In genomic region chr1:172455416-172455815, GRCm38 (mm10) we compare ENCODE assay signal across 12 mouse cellular contexts. TPM values are rescaled to one million over a fixed set of nuclear protein-coding genes. Genes with fewer than 3 reads are reported as not detected.
DNase-seq lines count a peak whose midpoint lies in the region; ATAC-seq and TF ChIP-seq lines count a peak whose summit lies in the region.
"Had no signal": no experiment of that assay in that cellular context is flagged by ENCODE, and none has a peak within 500 bp of the region (broad histone marks: within the 10 kb centered on the region; RNA-seq: fewer than 3 reads in every experiment).

No protein-coding gene starts in this region.

- H3K9ac ChIP-seq in lung, postnatal 0 days (replicated peaks; ENCODE audit: low read depth): no peak overlapping the region

- H3K27ac ChIP-seq in lung, postnatal 0 days (ENCODE audit: low read length): no peak overlapping the region
- H3K27ac ChIP-seq: forebrain, embryonic 10.5 days had no signal

- no peaks in the 10 kb centered on the region for H3K36me3 ChIP-seq in lung, postnatal 0 days (ENCODE audit: insufficient read depth, low read length)
- H3K36me3 ChIP-seq: forebrain, embryonic 10.5 days had no signal

- 22% methylated on average over 4 of the region's 4 CpGs for WGBS in lung, postnatal 0 days

- no peaks in the 10 kb centered on the region for H3K4me1 ChIP-seq in lung, postnatal 0 days (ENCODE audit: insufficient read depth, low read depth, low read length)

- H3K27me3 ChIP-seq in lung, postnatal 0 days (replicated peaks; ENCODE audit: insufficient read depth, low read length): no peaks in the 10 kb centered on the region

- intact Hi-C loops in heart, postnatal 36 days (cut with DNase I): no loop called here

- no peak overlapping the region for H3K4me2 ChIP-seq in lung, postnatal 0 days (replicated peaks; ENCODE audit: low read depth, low read length)

- H3K4me3 ChIP-seq in lung, postnatal 0 days (ENCODE audit: low read depth, low read length): no peak overlapping the region
- H3K4me3 ChIP-seq: forebrain, embryonic 10.5 days had no signal

- no peaks in the 10 kb centered on the region for H3K9me3 ChIP-seq in lung, postnatal 0 days (ENCODE audit: low read length)
- H3K9me3 ChIP-seq: forebrain, embryonic 10.5 days had no signal

- DNase-seq in lung, postnatal 0 days (ENCODE audit: low spot score): no peak
- no peak for DNase-seq in lung, postnatal 25 days (ENCODE audit: low spot score)
- DNase-seq in thymus, postnatal 4 days: peak; percentile 22
- DNase-seq in frontal cortex, postnatal 25 days (ENCODE audit: low spot score in 2 of 2): no peak
- DNase-seq in layer of hippocampus, postnatal 36 days: no peak
- DNase-seq in heart, postnatal 36 days: no peak
- DNase-seq: cerebellum, adult 11 months; kidney, adult 8-10 months had no signal

- no peak for TF ChIP-seq CTCF in lung, postnatal 0 days (IDR thresholded peaks at IDR 0.05)

- TF ChIP-seq EP300 in lung, postnatal 0 days (IDR thresholded peaks at IDR 0.05): no peak

- ATAC-seq in lung, postnatal 0 days: peak; percentile 30; the same call in 1 of the 2 replicates
- ATAC-seq in activated CD4-positive, CD25-positive, alpha-beta regulatory T cell, adult 4 months: peak; percentile 75
- peak; percentile 64 for ATAC-seq in neutrophil, adult 5-6 weeks (ENCODE audit: extremely low read depth, insufficient number of reproducible peaks, low FRiP score, poor library complexity, severe bottlenecking)
- ATAC-seq: midbrain, embryonic 16.5 days had no signal

RNA-seq across cellular contexts. Expression of gene Slamf9, which starts 19.7 kb away (rescaled TPM):
- 4.7 and 5.3 TPM in 2 replicates for polyA plus RNA-seq in lung, postnatal 0 days (2015; fragmentation: Nextera tagmentation; extraction: Ambion mirVana)
- under 1 TPM in 1 of 2 experiments, not detected in 1; 0.25 TPM for polyA plus RNA-seq in activated CD4-positive, CD25-positive, alpha-beta regulatory T cell, adult 4 months (2017; shearing (Covaris generic))
- total RNA-seq in neutrophil, adult 5-6 weeks (2017): 2.9 and 4.1 TPM in 2 replicates
- total RNA-seq in layer of hippocampus, postnatal 36 days (2021): under 1 TPM in 1 of 2 experiments, not detected in 1; 0.28 TPM
- 1 to 10 TPM; 1.1 to 1.5 TPM for total RNA-seq in heart, postnatal 36 days (2021)
- polyA plus RNA-seq: forebrain, embryonic 10.5 days had no signal

RNA-seq across cellular contexts. Expression of gene Igsf9, which starts 26.2 kb away (rescaled TPM):
- 1.1 and 1.3 TPM in 2 replicates for polyA plus RNA-seq in lung, postnatal 0 days (2015; fragmentation: Nextera tagmentation; extraction: Ambion mirVana)
- not detected for polyA plus RNA-seq in activated CD4-positive, CD25-positive, alpha-beta regulatory T cell, adult 4 months (2017; shearing (Covaris generic))
- total RNA-seq in neutrophil, adult 5-6 weeks (2017): 3.2 and 4.3 TPM in 2 replicates
- 10 to 100 TPM in 1 of 2 experiments, 1 to 10 TPM in 1; 8.0 to 10.7 TPM for total RNA-seq in layer of hippocampus, postnatal 36 days (2021)
- total RNA-seq in heart, postnatal 36 days (2021): under 1 TPM; 0.75 to 0.76 TPM

RNA-seq across cellular contexts. Expression of gene Tagln2, which starts 44.4 kb away (rescaled TPM):
- 739 and 823 TPM in 2 replicates for polyA plus RNA-seq in lung, postnatal 0 days (2015; fragmentation: Nextera tagmentation; extraction: Ambion mirVana)
- 100 to 1,000 TPM; 319 to 387 TPM for polyA plus RNA-seq in activated CD4-positive, CD25-positive, alpha-beta regulatory T cell, adult 4 months (2017; shearing (Covaris generic))
- 181 and 198 TPM in 2 replicates for total RNA-seq in neutrophil, adult 5-6 weeks (2017)
- 1 to 10 TPM; 8.7 to 9.2 TPM for total RNA-seq in layer of hippocampus, postnatal 36 days (2021)
- 10 to 100 TPM; 71.9 to 78.4 TPM for total RNA-seq in heart, postnatal 36 days (2021)

Comparison
In these comparisons a context has a peak if more than half of its experiments do, and no peak if none do; other contexts are left out.
1. RNA of gene Tagln2, which starts 44.4 kb away (total RNA-seq): 181 to 198 TPM in neutrophil, adult 5-6 weeks and 71.9 to 78.4 TPM in heart, postnatal 36 days; 8.7 to 9.2 TPM in layer of hippocampus, postnatal 36 days; every median in the first group is over 4 times any median in the second.
2. Peak in every context shown above with its lines, with median percentiles within 50 percentile points of each other: ATAC-seq.